Mouse (Mus musculus) frontal cortex, postnatal 25 days (tissue): ENCODE measurements around the gene Mon1a.

Experiments used
- DNase-seq, 2 experiments: peaks; one replicate each; pipeline ENCODE4 v3.0.0; 2022; ENCODE audit warnings: low spot score in 2 of 2

The Mon1a gene

DNA sequence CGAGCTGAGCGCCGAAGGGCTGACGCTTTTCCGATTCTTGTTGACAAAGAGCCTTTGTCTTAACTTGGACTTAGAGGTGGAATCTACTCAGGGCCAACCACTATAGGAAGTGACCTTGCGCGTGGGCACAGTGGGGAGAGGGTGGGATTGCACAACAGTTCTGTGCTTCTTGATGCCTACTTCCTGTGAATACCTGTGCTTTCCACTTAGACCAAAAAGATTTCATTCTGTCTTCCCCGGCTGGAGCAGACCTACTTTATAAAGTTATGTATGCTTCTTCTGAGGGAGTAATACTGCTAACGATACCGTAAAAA, 61.9 kb downstream of the Mon1a start, which contains the start of gene Traip:
TSS of gene Traip (plus strand) at position 215 of the 314 bp plus-strand sequence.
- no peak for DNase-seq

DNA sequence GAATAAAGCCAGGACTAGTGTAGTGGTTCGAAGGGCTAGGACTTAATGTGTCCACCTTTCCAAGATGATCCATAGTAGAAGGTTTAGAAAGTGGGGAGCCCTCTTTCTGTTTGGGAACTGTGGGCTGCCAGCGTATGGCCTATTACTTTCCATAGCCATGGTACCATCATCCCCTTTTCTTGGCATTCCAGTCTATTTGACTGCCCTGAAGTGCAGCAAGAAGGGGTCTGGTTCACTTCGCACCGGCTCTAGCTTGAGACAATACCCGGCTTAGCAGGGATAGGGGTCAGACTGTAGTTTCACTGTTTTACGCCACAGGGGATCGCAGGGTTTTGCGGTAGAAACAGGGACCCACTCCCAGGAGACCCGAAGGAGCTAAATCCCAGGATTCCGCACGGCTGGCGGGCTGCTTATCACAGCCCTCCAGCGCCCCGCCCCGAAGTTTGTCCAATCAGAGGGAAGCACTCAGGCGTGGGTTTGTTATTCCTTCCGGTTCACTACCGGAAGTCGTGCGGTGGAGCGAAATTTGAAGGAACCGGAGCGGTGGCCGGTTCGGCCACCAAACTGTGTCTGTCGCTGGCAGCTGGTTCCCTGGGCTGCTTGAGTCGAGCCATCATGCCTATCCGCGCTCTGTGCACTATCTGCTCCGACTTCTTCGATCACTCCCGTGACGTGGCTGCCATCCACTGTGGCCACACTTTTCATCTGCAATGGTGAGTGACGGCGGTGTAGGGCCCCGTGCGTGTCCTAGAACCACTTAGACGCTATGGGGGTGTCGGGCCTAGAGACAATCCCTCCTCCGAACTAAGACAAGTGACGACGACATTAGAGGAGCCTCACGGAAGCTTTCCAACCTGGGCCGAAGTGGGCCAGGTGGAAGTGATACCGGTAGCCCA, 62.8 kb downstream of the Mon1a start:
- DNase-seq, result peak; percentile 75 to 86
